Mouse (Mus musculus) left cerebral cortex, postnatal 36 days (tissue): Measurements from ENCODE around the gene Samd13. TPM values are rescaled to one million over a fixed set of nuclear protein-coding genes. Genes with fewer than 3 reads are reported as not detected.

Experiments
- total RNA-seq, 2 experiments: library from RNA; stranded (reverse); gene quantifications; 2 replicates each; pipeline ENCODE4 v1.2.3; 2021

Samd13 gene
- total RNA-seq, 2 experiments from 2014 or later, result 0.20 to 0.95 TPM

Other genes with a start within 250 kb of the Samd13 start
- gene Ctbs, start 235.8 kb downstream of the Samd13 start, total RNA-seq, result 1 to 10 TPM; 6.6 to 8.9 TPM
- 1 to 10 TPM; 4.4 to 5.1 TPM for gene Spata1, start 185.8 kb downstream of the Samd13 start, total RNA-seq
- 10 to 100 TPM; 45.4 to 45.7 TPM for gene Gng5, start 185.8 kb downstream of the Samd13 start, total RNA-seq
- 10 to 100 TPM; 13.8 to 19.0 TPM for gene Rpf1, start 164.2 kb downstream of the Samd13 start, total RNA-seq
- gene Uox, start 115.2 kb downstream of the Samd13 start, total RNA-seq, result under 1 TPM; 0.36 to 0.52 TPM
- not detected for gene Dnase2b, start 70.0 kb downstream of the Samd13 start, total RNA-seq
- gene 4930503B20Rik, start 34.3 kb downstream of the Samd13 start, total RNA-seq, result not detected
- gene Prkacb, start 127.4 kb upstream of the Samd13 start, total RNA-seq, result 100 to 1,000 TPM; 428 to 477 TPM
- 100 to 1,000 TPM; 182 to 189 TPM for gene Ttll7, start 166.8 kb upstream of the Samd13 start, total RNA-seq